Mouse (Mus musculus): Measurements from ENCODE around the gene H2al1m. TPM values are rescaled to one million over a fixed set of nuclear protein-coding genes. Genes with fewer than 3 reads are reported as not detected.
A peak's percentile ranks its signal among the peaks of the same experiment; 100 is the strongest.
"Not testable (repeated sequence)": the region's sequence is repeated elsewhere in the genome, so short reads cannot be mapped to it uniquely, and the experiment has no call there.

Gene H2al1m
- polyA plus RNA-seq, 1 experiment from 2014 or later, result not detected

- no peaks in the 10 kb centered on the region for H3K27me3 ChIP-seq (ENCODE audit: insufficient read depth, low read length)
- no peak for TF ChIP-seq CTCF (IDR thresholded peaks at IDR 0.05; ENCODE audit: low read depth)
- H3K36me3 ChIP-seq (ENCODE audit: insufficient read depth, low read length), result no peaks in the 10 kb centered on the region
- H3K9ac ChIP-seq (ENCODE audit: low read depth, low read length), result no peak overlapping the region
- WGBS, result 69% methylated on average over 1 of the region's 1 CpGs
- no peaks in the 10 kb centered on the region for H3K9me3 ChIP-seq (replicated peaks; ENCODE audit: low read length)
- no peak overlapping the region for H3K27ac ChIP-seq
- DNase-seq (ENCODE audit: low spot score) (no peak), ATAC-seq (replicated peaks; ENCODE audit: low FRiP score, low read depth) (no peak)
- H3K4me3 ChIP-seq (replicated peaks; ENCODE audit: low read depth, low read length), result no peak overlapping the region
- H3K4me2 ChIP-seq (ENCODE audit: low read length), result no peak overlapping the region
- H3K4me1 ChIP-seq (replicated peaks; ENCODE audit: insufficient read depth, low read length), result no peaks in the 10 kb centered on the region
Observed at GRCm38 (mm10) chrX:9303455-9303854, 19.9 kb downstream of the H2al1m start.

- not testable (repeated sequence) for H3K27ac ChIP-seq; H3K4me3 ChIP-seq (replicated peaks; ENCODE audit: low read depth, low read length); ATAC-seq (replicated peaks; ENCODE audit: low FRiP score, low read depth); H3K9me3 ChIP-seq (replicated peaks; ENCODE audit: low read length); DNase-seq (ENCODE audit: low spot score); H3K4me1 ChIP-seq (replicated peaks; ENCODE audit: insufficient read depth, low read length); H3K36me3 ChIP-seq (ENCODE audit: insufficient read depth, low read length); H3K9ac ChIP-seq (ENCODE audit: low read depth, low read length); H3K4me2 ChIP-seq (ENCODE audit: low read length); H3K27me3 ChIP-seq (ENCODE audit: insufficient read depth, low read length)
Observed at GRCm38 (mm10) chrX:9316457-9316856, 32.9 kb downstream of the H2al1m start.

- not testable (repeated sequence) for H3K27ac ChIP-seq; ATAC-seq (replicated peaks; ENCODE audit: low FRiP score, low read depth); H3K4me3 ChIP-seq (replicated peaks; ENCODE audit: low read depth, low read length); H3K36me3 ChIP-seq (ENCODE audit: insufficient read depth, low read length); H3K4me2 ChIP-seq (ENCODE audit: low read length); H3K9me3 ChIP-seq (replicated peaks; ENCODE audit: low read length); DNase-seq (ENCODE audit: low spot score); H3K27me3 ChIP-seq (ENCODE audit: insufficient read depth, low read length); H3K9ac ChIP-seq (ENCODE audit: low read depth, low read length); H3K4me1 ChIP-seq (replicated peaks; ENCODE audit: insufficient read depth, low read length)
- 93% methylated on average over 24 of the region's 26 CpGs for WGBS
Observed at GRCm38 (mm10) chrX:9327954-9328353, 44.4 kb downstream of the H2al1m start.

- H3K27me3 ChIP-seq (ENCODE audit: insufficient read depth, low read length); H3K36me3 ChIP-seq (ENCODE audit: insufficient read depth, low read length); H3K4me2 ChIP-seq (ENCODE audit: low read length); H3K27ac ChIP-seq; H3K4me3 ChIP-seq (replicated peaks; ENCODE audit: low read depth, low read length); H3K9me3 ChIP-seq (replicated peaks; ENCODE audit: low read length); H3K4me1 ChIP-seq (replicated peaks; ENCODE audit: insufficient read depth, low read length); ATAC-seq (replicated peaks; ENCODE audit: low FRiP score, low read depth); H3K9ac ChIP-seq (ENCODE audit: low read depth, low read length): not testable (repeated sequence)
- 84% methylated on average over 12 of the region's 12 CpGs for WGBS
- DNase-seq (ENCODE audit: low spot score), result peak; percentile 10
Observed at GRCm38 (mm10) chrX:9332366-9332962, 48.9 kb downstream of the H2al1m start.

- not testable (repeated sequence) for H3K36me3 ChIP-seq (ENCODE audit: insufficient read depth, low read length); ATAC-seq (replicated peaks; ENCODE audit: low FRiP score, low read depth); H3K9ac ChIP-seq (ENCODE audit: low read depth, low read length); H3K27me3 ChIP-seq (ENCODE audit: insufficient read depth, low read length); H3K4me2 ChIP-seq (ENCODE audit: low read length); H3K4me1 ChIP-seq (replicated peaks; ENCODE audit: insufficient read depth, low read length); H3K4me3 ChIP-seq (replicated peaks; ENCODE audit: low read depth, low read length); H3K9me3 ChIP-seq (replicated peaks; ENCODE audit: low read length); DNase-seq (ENCODE audit: low spot score); H3K27ac ChIP-seq
- 76% methylated on average over 2 of the region's 2 CpGs for WGBS
- peak; percentile 38; the same call in 1 of the 2 replicates for TF ChIP-seq CTCF (IDR thresholded peaks at IDR 0.05; ENCODE audit: low read depth)
Observed at GRCm38 (mm10) chrX:9333035-9333434, 49.5 kb downstream of the H2al1m start.

Other genes starting within 250 kb of the H2al1m start
- not detected in 2 replicates for gene Fthl17f, start 220.7 kb upstream of the H2al1m start, polyA plus RNA-seq (2015; fragmentation: Nextera tagmentation; extraction: Ambion mirVana)
- not detected in 2 replicates for gene 4930402K13Rik, start 179.2 kb upstream of the H2al1m start, polyA plus RNA-seq (2015; fragmentation: Nextera tagmentation; extraction: Ambion mirVana)
- 0.71 and 0.82 TPM in 2 replicates for gene Lancl3, start 83.9 kb upstream of the H2al1m start, polyA plus RNA-seq (2015; fragmentation: Nextera tagmentation; extraction: Ambion mirVana)
- not detected in 2 replicates for gene Gm14862, start 26.9 kb upstream of the H2al1m start, polyA plus RNA-seq (2015; fragmentation: Nextera tagmentation; extraction: Ambion mirVana)
- 0.47 and 0.61 TPM in 2 replicates for gene Xk, start 11.0 kb upstream of the H2al1m start, polyA plus RNA-seq (2015; fragmentation: Nextera tagmentation; extraction: Ambion mirVana)
- not detected in 2 replicates for gene H2al1k, start 66.9 kb downstream of the H2al1m start, polyA plus RNA-seq (2015; fragmentation: Nextera tagmentation; extraction: Ambion mirVana)
- gene Cybb, start 204.0 kb downstream of the H2al1m start, polyA plus RNA-seq (2015; fragmentation: Nextera tagmentation; extraction: Ambion mirVana), result 1.9 and 2.1 TPM in 2 replicates

Data from kidney, postnatal 0 days (tissue).